Mouse (Mus musculus) hindbrain, embryonic 16.5 days (tissue): ENCODE measurements around the gene Rps6ka1. TPM values are rescaled to one million over a fixed set of nuclear protein-coding genes. Genes with fewer than 3 reads are reported as not detected.
"Not testable (repeated sequence)": the region's sequence is repeated elsewhere in the genome, so short reads cannot be mapped to it uniquely, and the experiment has no call there.

Experiments used
- ATAC-seq: fragments of 200-750 bp; cut with Nextera tagmentation; 2 replicates; pipeline ENCODE4 v1.8.0; 2017; ENCODE audit warnings: moderate TSS enrichment, moderate library complexity
- H3K27ac ChIP-seq: fragments of 300-500 bp; sonication (generic); 2 replicates; pipeline ENCODE4 v1.5.1; 2014; ENCODE audit warnings: low read depth, mild to moderate bottlenecking, control low read depth, low read length, moderate library complexity
- H3K27me3 ChIP-seq: fragments of 300-500 bp; sonication (generic); replicated peaks from 2 replicates; pipeline ENCODE4 v1.6.1; 2014; ENCODE audit warnings: low read length; ENCODE audit not compliant: control insufficient read depth, insufficient read depth
- H3K36me3 ChIP-seq: fragments of 300-500 bp; sonication (generic); 2 replicates; pipeline ENCODE4 v1.6.1; 2014; ENCODE audit warnings: mild to moderate bottlenecking, low read length, moderate library complexity, mixed read lengths; ENCODE audit not compliant: control insufficient read depth, insufficient read depth
- H3K4me1 ChIP-seq: fragments of 300-500 bp; sonication (generic); 2 replicates; pipeline ENCODE4 v1.6.1; 2014; ENCODE audit warnings: low read depth, low read length; ENCODE audit not compliant: control insufficient read depth, insufficient read depth
- H3K4me2 ChIP-seq: fragments of 300-500 bp; sonication (generic); 2 replicates; pipeline ENCODE4 v1.6.1; 2014; ENCODE audit warnings: mild to moderate bottlenecking, low read length, control low read depth, moderate library complexity
- H3K4me3 ChIP-seq: fragments of 300-500 bp; sonication (generic); 2 replicates; pipeline ENCODE4 v1.5.1; 2014; ENCODE audit warnings: mild to moderate bottlenecking, low read length, control low read depth, moderate library complexity
- H3K9ac ChIP-seq: fragments of 300-500 bp; sonication (generic); 2 replicates; pipeline ENCODE4 v1.6.1; 2014; ENCODE audit warnings: low read depth, mild to moderate bottlenecking, control low read depth, low read length, moderate library complexity
- H3K9me3 ChIP-seq: fragments of 300-500 bp; sonication (generic); 2 replicates; pipeline ENCODE4 v1.6.1; 2014; ENCODE audit warnings: mild to moderate bottlenecking, low read length, moderate library complexity; ENCODE audit not compliant: control insufficient read depth
- WGBS: fragments of 180-500 bp; shearing (Covaris S2); extraction: QIAGEN DNeasy Blood & Tissue Kit; methylation state at CpG from one replicate; pipeline ENCODE4 v1.1.7; 2014; 5-methylcytosine and 5-hydroxymethylcytosine counted together
- polyA plus RNA-seq: library from polyadenylated mRNA; unstranded; fragments of >200 nt; fragmentation: Nextera tagmentation; extraction: Ambion mirVana; gene quantifications from 2 replicates; pipeline ENCODE4 v1.2.1, GENCODE M21; 2015

Rps6ka1 gene
- polyA plus RNA-seq, 1 experiment from 2014 or later = 28.2 TPM

DNA sequence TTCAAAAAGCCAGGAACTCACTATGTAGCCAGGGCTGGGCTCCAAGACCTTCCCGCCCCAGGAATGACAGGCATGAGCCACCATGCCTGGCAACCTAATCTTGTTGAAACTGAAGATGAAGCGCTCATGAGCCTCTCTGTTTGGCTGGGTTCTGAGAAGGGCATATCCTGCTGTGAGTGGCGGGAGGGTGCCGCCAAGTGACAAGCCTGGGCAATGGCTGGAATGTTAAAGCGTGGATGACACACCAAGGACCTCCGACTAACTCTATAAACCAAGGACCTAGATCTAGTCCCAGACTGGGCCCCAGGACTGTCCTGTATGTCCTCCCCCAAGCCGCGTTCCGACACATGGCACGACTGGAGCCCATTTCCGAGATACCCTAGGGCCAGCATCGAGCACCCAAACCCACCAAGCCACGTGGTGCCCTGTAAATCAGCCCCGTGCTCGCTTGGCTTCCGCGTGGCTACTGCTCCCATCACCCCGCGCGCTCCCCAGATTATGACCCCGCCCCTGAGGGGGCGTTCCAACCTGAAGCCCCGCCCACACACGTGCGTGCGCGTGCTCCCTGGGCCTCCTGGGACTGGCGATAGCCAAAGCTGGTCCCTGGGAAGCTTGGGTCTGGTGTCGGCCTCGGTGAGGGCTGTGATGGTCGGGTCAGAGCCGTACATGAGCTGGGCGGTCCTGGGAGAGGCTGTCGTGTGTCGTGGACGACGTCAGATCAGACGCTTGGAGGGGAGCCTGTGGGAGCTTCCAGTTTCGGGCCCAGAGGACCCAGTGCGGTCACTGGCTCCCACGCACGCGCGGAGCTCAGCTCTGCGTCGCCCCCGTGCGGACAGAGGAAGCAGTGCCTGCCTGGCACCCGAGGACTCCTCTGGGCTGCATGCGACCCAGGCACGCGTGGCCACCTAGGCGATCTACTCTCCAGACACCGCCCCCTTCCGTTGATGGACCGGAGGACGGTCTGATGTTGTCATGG, 22.9 kb upstream of the Rps6ka1 start:
- peak overlapping the region; percentile 96 for H3K27ac ChIP-seq
- H3K9me3 ChIP-seq = no peaks in the 10 kb centered on the region
- H3K9ac ChIP-seq = peak overlapping the region; percentile 75
- H3K4me2 ChIP-seq = peak overlapping the region; percentile 76
- peak overlapping the region; percentile 63 for H3K4me3 ChIP-seq
- no peaks in the 10 kb centered on the region for H3K36me3 ChIP-seq
- under 1% methylated on average over 55 of the region's 57 CpGs for WGBS
- peaks cover 3% of the 10 kb centered on the region for H3K4me1 ChIP-seq
- ATAC-seq = peak; percentile 96
- no peaks in the 10 kb centered on the region for H3K27me3 ChIP-seq

DNA sequence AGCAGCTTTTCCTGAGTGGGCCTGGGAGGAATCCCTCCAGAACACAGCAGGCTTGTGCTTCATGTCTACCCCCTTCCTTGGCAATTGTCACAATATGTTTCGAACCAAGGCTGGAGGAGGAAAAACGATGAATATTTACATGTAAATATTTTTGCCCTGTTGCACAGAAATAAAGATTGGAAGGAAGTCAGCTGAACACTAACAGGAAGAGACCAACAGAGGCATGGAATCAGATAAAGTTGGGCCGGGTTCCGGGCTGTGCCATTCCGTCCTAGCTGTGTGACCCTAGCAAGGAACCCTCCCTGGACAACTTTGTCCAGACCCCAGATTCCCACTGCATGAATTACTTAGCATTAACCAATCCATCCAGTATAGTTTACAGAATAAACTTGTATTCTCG, 20.5 kb upstream of the Rps6ka1 start:
- Histone ChIP-seq H3K4me2 (no peak overlapping the region), H3K4me1 (peaks cover 3% of the 10 kb centered on the region), H3K27me3 (no peaks in the 10 kb centered on the region), H3K36me3 (no peaks in the 10 kb centered on the region), H3K27ac (no peak overlapping the region), H3K9ac (no peak overlapping the region), H3K4me3 (no peak overlapping the region), H3K9me3 (no peaks in the 10 kb centered on the region)
- WGBS = 94% methylated on average over 6 of the region's 6 CpGs
- no peak for ATAC-seq

- H3K9me3 ChIP-seq = no peaks in the 10 kb centered on the region
- H3K4me3 ChIP-seq = no peak overlapping the region
- no peak overlapping the region for H3K9ac ChIP-seq
- H3K36me3 ChIP-seq = no peaks in the 10 kb centered on the region
- peaks cover 3% of the 10 kb centered on the region for H3K4me1 ChIP-seq
- H3K27me3 ChIP-seq = no peaks in the 10 kb centered on the region
- no peak for ATAC-seq
- no peak overlapping the region for H3K4me2 ChIP-seq
- 58% methylated on average over 3 of the region's 4 CpGs for WGBS
- no peak overlapping the region for H3K27ac ChIP-seq
These were observed 19.5 kb upstream of the Rps6ka1 start for GRCm38 (mm10) chr4:133907086-133907485.

DNA sequence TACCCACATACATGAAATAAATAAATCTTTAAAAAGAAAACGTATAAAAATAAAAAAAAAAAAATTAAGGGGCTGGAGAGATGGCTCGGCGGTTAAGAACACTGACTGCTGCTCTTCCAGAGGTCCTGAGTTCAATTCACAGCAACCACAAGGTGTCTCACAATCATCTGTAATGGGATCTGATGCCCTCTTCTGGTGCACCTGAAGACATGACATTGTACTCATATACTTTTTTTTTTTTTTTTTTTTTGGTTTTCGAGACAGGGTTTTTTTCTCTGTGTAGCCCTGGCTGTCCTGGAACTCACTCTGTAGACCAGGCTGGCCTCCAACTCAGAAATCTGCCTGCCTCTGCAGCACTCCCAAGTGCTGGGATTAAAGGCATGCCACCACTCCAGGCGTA, 18.7 kb upstream of the Rps6ka1 start:
- WGBS = 96% methylated on average over 5 of the region's 5 CpGs

DNA sequence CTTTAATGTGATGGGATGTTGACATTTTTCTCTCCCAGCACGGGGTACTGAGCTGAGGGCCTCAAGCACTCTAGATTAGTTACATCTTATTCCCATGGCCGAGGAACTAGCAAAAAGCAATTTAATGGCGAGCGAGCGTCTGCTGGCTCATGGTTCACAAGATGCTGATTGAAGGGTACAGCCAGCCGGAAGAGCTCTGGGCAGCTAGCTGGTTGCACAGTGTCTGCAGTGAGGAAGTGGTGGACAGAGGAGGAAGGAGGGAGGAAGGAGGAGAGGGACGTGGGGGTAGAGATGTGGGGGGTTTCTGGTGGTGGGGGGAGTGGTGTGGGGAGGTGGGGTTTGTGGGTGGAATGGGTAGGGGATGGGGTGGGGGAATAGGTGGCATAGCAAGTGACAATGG, 17.6 kb upstream of the Rps6ka1 start:
- Histone ChIP-seq H3K4me1 (no peaks in the 10 kb centered on the region), H3K9ac (no peak overlapping the region), H3K9me3 (no peaks in the 10 kb centered on the region), H3K36me3 (no peaks in the 10 kb centered on the region), H3K4me2 (no peak overlapping the region), H3K4me3 (no peak overlapping the region), H3K27ac (no peak overlapping the region), H3K27me3 (no peaks in the 10 kb centered on the region)
- ATAC-seq = no peak
- 76% methylated on average over 7 of the region's 7 CpGs for WGBS

More for the DNA sequence above, 18.7 kb upstream of the Rps6ka1 start:
- not testable (repeated sequence) for H3K4me2 ChIP-seq, ATAC-seq, H3K4me3 ChIP-seq, H3K9ac ChIP-seq, H3K27ac ChIP-seq, H3K27me3 ChIP-seq, H3K4me1 ChIP-seq, H3K9me3 ChIP-seq, H3K36me3 ChIP-seq

DNA sequence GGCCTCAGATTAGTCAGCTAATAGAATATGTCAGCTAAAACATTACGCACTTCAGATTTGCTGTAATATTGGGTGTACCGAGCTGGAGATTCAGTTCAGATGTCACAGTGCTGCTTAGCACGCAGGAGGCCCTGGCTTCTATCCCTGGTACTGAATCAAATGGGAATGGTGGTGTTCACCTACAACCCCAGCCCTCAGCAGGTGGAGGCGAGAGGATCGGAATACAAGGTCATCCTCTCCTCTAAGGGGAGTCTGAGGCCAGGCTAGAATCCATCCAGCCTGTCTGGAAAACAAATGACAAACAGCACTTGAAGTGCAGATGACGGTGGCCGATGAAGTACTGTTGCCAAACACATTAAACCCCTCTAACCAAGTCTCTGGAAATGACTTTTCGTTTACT, 16.7 kb upstream of the Rps6ka1 start:
- no peak overlapping the region for H3K4me3 ChIP-seq
- no peak overlapping the region for H3K4me2 ChIP-seq
- no peaks in the 10 kb centered on the region for H3K27me3 ChIP-seq
- H3K36me3 ChIP-seq = no peaks in the 10 kb centered on the region
- no peak for ATAC-seq
- H3K9me3 ChIP-seq = no peaks in the 10 kb centered on the region
- H3K9ac ChIP-seq = no peak overlapping the region
- H3K27ac ChIP-seq = no peak overlapping the region
- no peaks in the 10 kb centered on the region for H3K4me1 ChIP-seq
- 80% methylated on average over 8 of the region's 8 CpGs for WGBS

- no peaks in the 10 kb centered on the region for H3K36me3 ChIP-seq
- H3K9ac ChIP-seq = no peak overlapping the region
- 69% methylated on average over 7 of the region's 7 CpGs for WGBS
- no peak overlapping the region for H3K4me3 ChIP-seq
- H3K27ac ChIP-seq = no peak overlapping the region
- H3K4me1 ChIP-seq = peaks cover under 1% of the 10 kb centered on the region; the same call in 1 of the 2 replicates
- no peaks in the 10 kb centered on the region for H3K27me3 ChIP-seq
- no peak for ATAC-seq
- no peaks in the 10 kb centered on the region for H3K9me3 ChIP-seq
- H3K4me2 ChIP-seq = no peak overlapping the region
These were observed 15.8 kb upstream of the Rps6ka1 start for GRCm38 (mm10) chr4:133903372-133903771.

DNA sequence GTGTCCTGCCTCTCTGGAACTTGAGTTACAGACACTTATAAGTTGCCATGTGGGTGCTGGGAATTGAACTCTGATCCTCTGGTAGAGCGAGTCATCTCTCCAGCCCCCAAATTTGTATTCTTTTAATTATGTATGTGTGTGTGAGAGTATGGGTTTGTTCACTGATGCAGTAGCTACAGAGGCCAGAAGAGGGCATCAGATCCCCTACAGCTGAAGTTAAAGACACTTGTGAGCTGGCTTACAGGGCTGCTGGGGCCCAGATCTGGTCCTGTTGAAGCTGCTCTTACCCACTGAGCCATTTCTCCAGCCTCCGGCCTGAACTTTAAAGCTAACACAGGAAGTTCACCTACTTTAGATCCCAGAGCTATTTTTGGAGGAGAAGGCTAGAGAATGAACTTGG, 14.9 kb upstream of the Rps6ka1 start:
- Histone ChIP-seq H3K4me2 (no peak overlapping the region), H3K27ac (no peak overlapping the region), H3K4me3 (no peak overlapping the region), H3K9me3 (no peaks in the 10 kb centered on the region), H3K36me3 (no peaks in the 10 kb centered on the region), H3K4me1 (peaks cover 3% of the 10 kb centered on the region; the same call in 1 of the 2 replicates), H3K27me3 (no peaks in the 10 kb centered on the region), H3K9ac (no peak overlapping the region)
- WGBS = 92% methylated on average over 2 of the region's 2 CpGs
- no peak for ATAC-seq

DNA sequence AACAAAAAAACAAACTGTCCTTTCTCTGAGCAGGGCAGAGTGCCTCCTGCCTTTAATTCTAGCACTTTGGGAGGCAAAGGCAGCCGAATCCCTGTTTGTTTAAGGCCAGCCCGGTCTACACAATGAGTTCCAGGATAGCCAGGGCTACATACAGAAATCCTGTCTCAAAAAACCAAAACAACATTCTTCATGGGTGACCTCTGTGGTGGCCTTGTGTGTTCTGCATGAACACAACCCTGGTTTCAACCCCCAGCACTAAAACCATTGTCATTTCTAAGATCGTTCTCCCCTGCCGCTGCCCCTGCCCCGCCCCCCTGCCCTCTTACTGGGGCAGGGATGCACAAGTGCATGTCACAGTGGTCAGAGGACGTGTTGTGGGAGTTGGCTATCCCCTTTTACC, 13.3 kb upstream of the Rps6ka1 start:
- ATAC-seq = no peak

More for the DNA sequence above, 13.3 kb upstream of the Rps6ka1 start:
- Histone ChIP-seq H3K4me1 (peaks cover 3% of the 10 kb centered on the region; the same call in 1 of the 2 replicates), H3K27me3 (no peaks in the 10 kb centered on the region), H3K9me3 (no peaks in the 10 kb centered on the region), H3K9ac (no peak overlapping the region), H3K27ac (no peak overlapping the region), H3K36me3 (no peaks in the 10 kb centered on the region), H3K4me3 (no peak overlapping the region), H3K4me2 (no peak overlapping the region)
- 84% methylated on average over 6 of the region's 6 CpGs for WGBS
